Mouse (Mus musculus) liver, postnatal 0 days (tissue): Measurements from ENCODE around the gene Mras. TPM values are rescaled to one million over a fixed set of nuclear protein-coding genes. Genes with fewer than 3 reads are reported as not detected.
A peak's percentile ranks its signal among the peaks of the same experiment; 100 is the strongest.

Experiments
- ATAC-seq: fragments of 200-750 bp; cut with Nextera tagmentation; 2 replicates; pipeline ENCODE4 v1.8.0; 2017; ENCODE audit warnings: mild to moderate bottlenecking, moderate library complexity
- DNase-seq: peaks from one replicate; pipeline ENCODE4 v3.0.0-alpha.2; 2016
- H3K27ac ChIP-seq: fragments of 300-500 bp; sonication (generic); 2 replicates; pipeline ENCODE4 v1.5.1; 2014; ENCODE audit warnings: antibody characterized with exemption, moderate library complexity, mild to moderate bottlenecking, low read depth
- H3K27me3 ChIP-seq: fragments of 300-500 bp; sonication (generic); 2 replicates; pipeline ENCODE4 v1.6.1; 2014; ENCODE audit warnings: low read length, control low read depth, mixed read lengths; ENCODE audit not compliant: insufficient read depth
- H3K36me3 ChIP-seq: fragments of 300-500 bp; sonication (generic); replicated peaks from 2 replicates; pipeline ENCODE4 v1.6.1; 2014; ENCODE audit warnings: mild to moderate bottlenecking, control low read depth, low read length, moderate library complexity, mixed read lengths; ENCODE audit not compliant: insufficient read depth
- H3K4me1 ChIP-seq: fragments of 300-500 bp; sonication (generic); 2 replicates; pipeline ENCODE4 v1.6.1; 2014; ENCODE audit warnings: antibody characterized with exemption, mild to moderate bottlenecking, control low read depth; ENCODE audit not compliant: insufficient read depth
- H3K4me2 ChIP-seq: fragments of 300-500 bp; sonication (generic); 2 replicates; pipeline ENCODE4 v1.6.1; 2014; ENCODE audit warnings: low read depth, mild to moderate bottlenecking, low read length, moderate library complexity, mixed read lengths
- H3K4me3 ChIP-seq: fragments of 300-500 bp; sonication (generic); 2 replicates; pipeline ENCODE4 v1.5.1; 2014; ENCODE audit warnings: low read depth, low read length
- H3K9ac ChIP-seq: fragments of 300-500 bp; sonication (generic); replicated peaks from 2 replicates; pipeline ENCODE4 v1.6.1; 2014; ENCODE audit warnings: mild to moderate bottlenecking, moderate library complexity
- H3K9me3 ChIP-seq: fragments of 300-500 bp; sonication (generic); 2 replicates; pipeline ENCODE4 v1.6.1; 2016; ENCODE audit warnings: mild to moderate bottlenecking, control low read depth, low read length, mixed read lengths
- CTCF ChIP-seq: sonication (generic); IDR thresholded peaks from 2 replicates; pipeline ENCODE4 v1.5.1; 2016; ENCODE audit warnings: antibody characterized with exemption, low read depth
- EP300 ChIP-seq: IDR thresholded peaks from 2 replicates; pipeline ENCODE4 v1.6.1; 2016; ENCODE audit warnings: antibody characterized with exemption, low read depth, mild to moderate bottlenecking
- WGBS: fragments of 180-500 bp; shearing (Covaris S2); extraction: QIAGEN DNeasy Blood & Tissue Kit; methylation state at CpG from one replicate; pipeline ENCODE4 v1.1.7; 2014; ENCODE audit not compliant: insufficient replicate concordance; 5-methylcytosine and 5-hydroxymethylcytosine counted together
- polyA plus RNA-seq: library from polyadenylated mRNA; unstranded; fragments of >200 nt; fragmentation: Nextera tagmentation; extraction: Ambion mirVana; gene quantifications from 2 replicates; pipeline ENCODE4 v1.2.1, GENCODE M21; 2015

Gene Mras
- polyA plus RNA-seq, 1 experiment from 2014 or later, result 1.0 TPM

- no peaks in the 10 kb centered on the region for H3K9me3 ChIP-seq
- H3K27ac ChIP-seq, result no peak overlapping the region
- no peaks in the 10 kb centered on the region for H3K36me3 ChIP-seq
- ATAC-seq (no peak), DNase-seq (no peak)
- no peaks in the 10 kb centered on the region for H3K27me3 ChIP-seq
- 33% methylated on average over 8 of the region's 8 CpGs for WGBS
- peak; percentile 64 for TF ChIP-seq CTCF
- no peak for TF ChIP-seq EP300
- no peak overlapping the region for H3K4me3 ChIP-seq
- H3K4me1 ChIP-seq, result no peaks in the 10 kb centered on the region
- no peak overlapping the region for H3K9ac ChIP-seq
- no peak overlapping the region for H3K4me2 ChIP-seq
These were observed 7.5 kb upstream of the Mras start for GRCm38 (mm10) chr9:99444590-99445178.

GRCm38 (mm10) chr9:99441647-99442433, 4.7 kb upstream of the Mras start:
- no peak for ATAC-seq

GRCm38 (mm10) chr9:99440941-99441340, 3.8 kb upstream of the Mras start:
- Histone ChIP-seq H3K27ac (no peak overlapping the region), H3K36me3 (no peaks in the 10 kb centered on the region), H3K9ac (no peak overlapping the region), H3K4me3 (no peak overlapping the region), H3K27me3 (peaks cover 14% of the 10 kb centered on the region), H3K9me3 (no peaks in the 10 kb centered on the region), H3K4me2 (no peak overlapping the region), H3K4me1 (no peaks in the 10 kb centered on the region)
- no peak for DNase-seq
- TF ChIP-seq CTCF (no peak), EP300 (no peak)
- WGBS, result 76% methylated on average over 5 of the region's 5 CpGs
- ATAC-seq, result no peak

More at GRCm38 (mm10) chr9:99441647-99442433, 4.7 kb upstream of the Mras start:
- 79% methylated on average over 4 of the region's 4 CpGs for WGBS
- no peaks in the 10 kb centered on the region for H3K36me3 ChIP-seq
- no peak overlapping the region for H3K27ac ChIP-seq
- no peak overlapping the region for H3K9ac ChIP-seq
- no peak for TF ChIP-seq CTCF
- no peak for TF ChIP-seq EP300
- H3K4me1 ChIP-seq, result no peaks in the 10 kb centered on the region
- H3K4me2 ChIP-seq, result no peak overlapping the region
- no peak for DNase-seq
- peaks cover 10% of the 10 kb centered on the region; the same call in 1 of the 2 replicates for H3K27me3 ChIP-seq
- H3K9me3 ChIP-seq, result no peaks in the 10 kb centered on the region
- no peak overlapping the region for H3K4me3 ChIP-seq

GRCm38 (mm10) chr9:99439064-99439463, 1.9 kb upstream of the Mras start:
- TF ChIP-seq CTCF, result no peak
- TF ChIP-seq EP300, result no peak
- no peak overlapping the region for H3K27ac ChIP-seq
- ATAC-seq, result no peak
- no peak for DNase-seq
- H3K36me3 ChIP-seq, result no peaks in the 10 kb centered on the region
- H3K27me3 ChIP-seq, result peaks cover 17% of the 10 kb centered on the region
- H3K9me3 ChIP-seq, result no peaks in the 10 kb centered on the region
- no peaks in the 10 kb centered on the region for H3K4me1 ChIP-seq
- H3K9ac ChIP-seq, result no peak overlapping the region
- WGBS, result 63% methylated on average over 8 of the region's 8 CpGs
- H3K4me3 ChIP-seq, result no peak overlapping the region
- H3K4me2 ChIP-seq, result no peak overlapping the region

GRCm38 (mm10) chr9:99437781-99438565, 792 bp upstream of the Mras start:
- H3K4me2 ChIP-seq, result no peak overlapping the region
- peaks cover 17% of the 10 kb centered on the region for H3K27me3 ChIP-seq
- ATAC-seq (no peak), DNase-seq (no peak)
- TF ChIP-seq CTCF, result no peak
- no peak for TF ChIP-seq EP300
- 67% methylated on average over 12 of the region's 12 CpGs for WGBS
- H3K9ac ChIP-seq, result no peak overlapping the region
- H3K4me3 ChIP-seq, result no peak overlapping the region
- H3K27ac ChIP-seq, result no peak overlapping the region
- H3K4me1 ChIP-seq, result no peaks in the 10 kb centered on the region
- no peaks in the 10 kb centered on the region for H3K36me3 ChIP-seq
- H3K9me3 ChIP-seq, result no peaks in the 10 kb centered on the region
